Mouse (Mus musculus) stomach, postnatal 0 days (tissue): Measurements from ENCODE around the gene Zfp346. TPM values are rescaled to one million over a fixed set of nuclear protein-coding genes. Genes with fewer than 3 reads are reported as not detected.

Experiments used
- ATAC-seq: fragments of 200-750 bp; cut with Nextera tagmentation; 2 replicates; pipeline ENCODE4 v1.8.0; 2017; ENCODE audit not compliant: low FRiP score, low TSS enrichment
- DNase-seq: peaks from one replicate; pipeline ENCODE4 v3.0.0-alpha.2; 2016; ENCODE audit warnings: low spot score
- H3K27ac ChIP-seq: fragments of 300-500 bp; sonication (generic); replicated peaks from 2 replicates; pipeline ENCODE4 v1.5.1; 2014; ENCODE audit warnings: mild to moderate bottlenecking, control low read depth
- H3K27me3 ChIP-seq: fragments of 300-500 bp; sonication (generic); 2 replicates; pipeline ENCODE4 v1.6.1; 2014; ENCODE audit warnings: low read length; ENCODE audit not compliant: control insufficient read depth, insufficient read depth
- H3K36me3 ChIP-seq: fragments of 300-500 bp; sonication (generic); 2 replicates; pipeline ENCODE4 v1.6.1; 2014; ENCODE audit warnings: low read length, mixed read lengths; ENCODE audit not compliant: control insufficient read depth, insufficient read depth
- H3K4me1 ChIP-seq: fragments of 300-500 bp; sonication (generic); replicated peaks from 2 replicates; pipeline ENCODE4 v1.6.1; 2014; ENCODE audit warnings: antibody characterized with exemption; ENCODE audit not compliant: control insufficient read depth, insufficient read depth
- H3K4me2 ChIP-seq: fragments of 300-500 bp; sonication (generic); replicated peaks from 2 replicates; pipeline ENCODE4 v1.6.1; 2014; ENCODE audit warnings: low read depth, mild to moderate bottlenecking, control low read depth, moderate library complexity
- H3K4me3 ChIP-seq: fragments of 300-500 bp; sonication (generic); 2 replicates; pipeline ENCODE4 v1.5.1; 2014; ENCODE audit warnings: low read depth, low read length, control low read depth
- H3K9ac ChIP-seq: fragments of 300-500 bp; sonication (generic); 2 replicates; pipeline ENCODE4 v1.6.1; 2014; ENCODE audit warnings: mild to moderate bottlenecking, low read length, control low read depth, mixed read lengths
- H3K9me3 ChIP-seq: fragments of 300-500 bp; sonication (generic); 2 replicates; pipeline ENCODE4 v1.6.1; 2016; ENCODE audit warnings: low read length; ENCODE audit not compliant: control insufficient read depth
- CTCF ChIP-seq: IDR thresholded peaks from 2 replicates; pipeline ENCODE4 v1.5.1; 2016; ENCODE audit warnings: antibody characterized with exemption, low read depth, mild to moderate bottlenecking, moderate library complexity
- EP300 ChIP-seq: optimal IDR thresholded peaks from 2 replicates; pipeline ENCODE3; 2016; ENCODE audit warnings: antibody characterized with exemption
- WGBS: fragments of 180-500 bp; shearing (Covaris S2); extraction: QIAGEN DNeasy Blood & Tissue Kit; methylation state at CpG from one replicate; pipeline ENCODE4 v1.1.7; 2014; 5-methylcytosine and 5-hydroxymethylcytosine counted together
- polyA plus RNA-seq: library from polyadenylated mRNA; unstranded; fragments of >200 nt; fragmentation: Nextera tagmentation; extraction: Ambion mirVana; gene quantifications from 2 replicates; pipeline ENCODE4 v1.2.1, GENCODE M21; 2015

Gene Zfp346
- 5.0 and 6.4 TPM in 2 replicates for polyA plus RNA-seq

- H3K4me3 ChIP-seq = peak within 1 kb of the TSS; percentile 89
- H3K27me3 ChIP-seq = no peaks in the 10 kb centered on the region
- H3K9ac ChIP-seq = peak within 1 kb of the TSS; percentile 81
- H3K36me3 ChIP-seq = no peaks in the 10 kb centered on the region
- TF ChIP-seq EP300 (peak; percentile 88), CTCF (peak; percentile 68)
- peak; percentile 97 for DNase-seq
- under 1% methylated on average over 61 of the region's 66 CpGs for WGBS
- H3K27ac ChIP-seq = peak within 1 kb of the TSS; percentile 88
- no peaks in the 10 kb centered on the region for H3K4me1 ChIP-seq
- ATAC-seq = peak; percentile 98
- peak within 1 kb of the TSS; percentile 73 for H3K4me2 ChIP-seq
- H3K9me3 ChIP-seq = no peaks in the 10 kb centered on the region
These were observed at the start of gene Zfp346 for GRCm38 (mm10) chr13:55105045-55105952. Zfp346 (plus strand) TSS chr13:55105311.

GRCm38 (mm10) chr13:55058042-55058441 is 47.1 kb upstream of the Zfp346 start:
- TF ChIP-seq CTCF (peak; percentile 61), EP300 (no peak)
- 95% methylated on average over 2 of the region's 2 CpGs for WGBS
- Histone ChIP-seq H3K9ac (no peak overlapping the region), H3K27ac (no peak overlapping the region), H3K4me2 (no peak overlapping the region), H3K4me1 (no peaks in the 10 kb centered on the region), H3K36me3 (no peaks in the 10 kb centered on the region), H3K27me3 (no peaks in the 10 kb centered on the region), H3K9me3 (no peaks in the 10 kb centered on the region), H3K4me3 (no peak overlapping the region)
- DNase-seq (no peak), ATAC-seq (no peak)

- Histone ChIP-seq H3K4me3 (no peak overlapping the region), H3K4me2 (no peak overlapping the region), H3K9ac (no peak overlapping the region), H3K4me1 (no peaks in the 10 kb centered on the region), H3K9me3 (no peaks in the 10 kb centered on the region), H3K36me3 (no peaks in the 10 kb centered on the region), H3K27ac (no peak overlapping the region), H3K27me3 (no peaks in the 10 kb centered on the region)
- 76% methylated on average over 2 of the region's 2 CpGs for WGBS
- ATAC-seq (no peak), DNase-seq (no peak)
- TF ChIP-seq CTCF (no peak), EP300 (no peak)
These were observed 41.8 kb upstream of the Zfp346 start for GRCm38 (mm10) chr13:55063276-55063675.

GRCm38 (mm10) chr13:55069719-55070118 is 35.4 kb upstream of the Zfp346 start:
- H3K27me3 ChIP-seq = no peaks in the 10 kb centered on the region
- no peak overlapping the region for H3K4me2 ChIP-seq
- H3K9ac ChIP-seq = no peak overlapping the region
- TF ChIP-seq EP300 (no peak), CTCF (no peak)
- H3K4me1 ChIP-seq = no peaks in the 10 kb centered on the region
- 52% methylated on average over 7 of the region's 7 CpGs for WGBS
- ATAC-seq (no peak), DNase-seq (no peak)
- no peaks in the 10 kb centered on the region for H3K36me3 ChIP-seq
- H3K27ac ChIP-seq = no peak overlapping the region
- H3K9me3 ChIP-seq = no peaks in the 10 kb centered on the region
- H3K4me3 ChIP-seq = no peak overlapping the region

- peaks cover 3% of the 10 kb centered on the region; the same call in 1 of the 2 replicates for H3K36me3 ChIP-seq
- H3K9me3 ChIP-seq = no peaks in the 10 kb centered on the region
- no peaks in the 10 kb centered on the region for H3K27me3 ChIP-seq
- TF ChIP-seq EP300 (no peak), CTCF (peak; percentile 73)
- H3K9ac ChIP-seq = no peak overlapping the region
- ATAC-seq (no peak), DNase-seq (no peak)
- no peak overlapping the region for H3K4me3 ChIP-seq
- H3K4me2 ChIP-seq = no peak overlapping the region
- no peak overlapping the region for H3K27ac ChIP-seq
- H3K4me1 ChIP-seq = no peaks in the 10 kb centered on the region
- 4% methylated on average over 3 of the region's 3 CpGs for WGBS
These were observed 33.8 kb upstream of the Zfp346 start for GRCm38 (mm10) chr13:55071322-55071721.

GRCm38 (mm10) chr13:55075597-55075996 is 29.5 kb upstream of the Zfp346 start:
- TF ChIP-seq EP300 (no peak), CTCF (no peak)
- DNase-seq (no peak), ATAC-seq (no peak)
- Histone ChIP-seq H3K4me1 (no peaks in the 10 kb centered on the region), H3K4me2 (no peak overlapping the region), H3K27me3 (no peaks in the 10 kb centered on the region), H3K9me3 (no peaks in the 10 kb centered on the region), H3K4me3 (no peak overlapping the region), H3K9ac (no peak overlapping the region), H3K36me3 (peaks cover 3% of the 10 kb centered on the region; the same call in 1 of the 2 replicates), H3K27ac (no peak overlapping the region)
- WGBS = 66% methylated on average over 5 of the region's 5 CpGs
